In the genomic region with DNA sequence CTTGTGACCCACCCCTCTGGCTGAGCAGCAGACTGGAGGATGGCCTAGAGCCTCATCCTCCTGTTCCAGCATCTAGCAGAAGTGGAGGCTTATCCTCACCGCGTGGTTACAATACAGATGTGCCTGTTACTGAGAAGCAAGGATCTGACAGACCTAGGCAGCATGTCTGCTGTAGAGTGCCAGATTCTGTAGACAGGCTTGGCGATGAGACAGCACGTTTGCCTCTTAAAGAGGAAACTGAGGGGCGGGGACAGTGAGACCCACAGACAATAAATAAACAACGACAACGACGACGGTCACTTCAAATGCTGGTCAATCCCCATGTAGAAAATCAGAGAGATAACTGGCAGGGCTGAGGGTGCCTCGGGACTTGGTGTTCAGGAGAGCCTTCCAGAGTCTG, we compare ENCODE assay signal across 24 mouse cellular contexts.
"Had no signal": no experiment of that assay in that cellular context is flagged by ENCODE, and none has a peak within 500 bp of the region (broad histone marks: within the 10 kb centered on the region; RNA-seq: fewer than 3 reads in every experiment).

No protein-coding gene starts in this region.

- H3K4me2 ChIP-seq: limb, embryonic 13.5 days; liver, embryonic 12.5 days; liver, embryonic 15.5 days; midbrain, embryonic 12.5 days; midbrain, embryonic 15.5 days; neural tube, embryonic 13.5 days; stomach, embryonic 15.5 days had no signal

- H3K9me3 ChIP-seq: limb, embryonic 10.5 days; limb, embryonic 13.5 days; liver, embryonic 15.5 days; midbrain, embryonic 12.5 days; midbrain, embryonic 15.5 days; neural tube, embryonic 13.5 days; stomach, embryonic 15.5 days had no signal

- H3K9ac ChIP-seq: limb, embryonic 13.5 days; liver, embryonic 12.5 days; liver, embryonic 15.5 days; midbrain, embryonic 12.5 days; midbrain, embryonic 15.5 days; neural tube, embryonic 13.5 days; stomach, embryonic 15.5 days had no signal

- H3K4me3 ChIP-seq: layer of hippocampus, adult 2 months; limb, embryonic 10.5 days; limb, embryonic 13.5 days; liver, embryonic 12.5 days; liver, embryonic 15.5 days; midbrain, embryonic 12.5 days; midbrain, embryonic 15.5 days; myocyte; neural tube, embryonic 13.5 days; stomach, embryonic 15.5 days had no signal

- H3K4me1 ChIP-seq: limb, embryonic 13.5 days; liver, embryonic 12.5 days; stomach, embryonic 15.5 days had no signal

- DNase-seq: kidney, adult 2 months; kidney, postnatal 25 days; layer of hippocampus, adult 9-11 months; liver; retina, postnatal 1 day; right cerebral cortex, postnatal 25 days; spleen, adult 18-20 months; thymus, adult 2 months; thymus, postnatal 14 days; thymus, postnatal 4 days had no signal

- H3K27ac ChIP-seq: kidney, postnatal 0 days; layer of hippocampus, adult 2 months; limb, embryonic 10.5 days; limb, embryonic 13.5 days; liver, embryonic 12.5 days; liver, embryonic 15.5 days; macrophage; midbrain, embryonic 12.5 days; midbrain, embryonic 15.5 days; neural tube, embryonic 13.5 days; stomach, embryonic 15.5 days had no signal

- H3K36me3 ChIP-seq: limb, embryonic 10.5 days; limb, embryonic 13.5 days; liver, embryonic 12.5 days; liver, embryonic 15.5 days; midbrain, embryonic 12.5 days; midbrain, embryonic 15.5 days; neural tube, embryonic 13.5 days; stomach, embryonic 15.5 days had no signal

- H3K27me3 ChIP-seq: limb, embryonic 13.5 days; liver, embryonic 12.5 days; liver, embryonic 15.5 days; midbrain, embryonic 12.5 days; midbrain, embryonic 15.5 days; neural tube, embryonic 13.5 days; stomach, embryonic 15.5 days had no signal

- ATAC-seq: hindbrain, embryonic 16.5 days; intestine, postnatal 0 days; liver, embryonic 12.5 days; midbrain, embryonic 15.5 days had no signal
